ENCODE assay signal across 25 mouse cellular contexts in genomic region chr17:64573981-64574380, GRCm38 (mm10).
"Had no signal": no experiment of that assay in that cellular context is flagged by ENCODE, and none has a peak within 500 bp of the region (broad histone marks: within the 10 kb centered on the region; RNA-seq: fewer than 3 reads in every experiment).

No protein-coding gene starts in this region.

- ATAC-seq: hindbrain, postnatal 0 days; intestine, embryonic 16.5 days; liver, embryonic 12.5 days had no signal

- H3K4me3 ChIP-seq: gastrocnemius, adult 2 months; heart, embryonic 10.5 days; heart, embryonic 12.5 days; hindbrain, embryonic 13.5 days; hindbrain, embryonic 15.5 days; kidney, embryonic 15.5 days; limb, embryonic 13.5 days; limb, embryonic 15.5 days; liver, embryonic 12.5 days had no signal

- DNase-seq: gastrocnemius, adult 2 months; gastrocnemius, postnatal 10 days; gastrocnemius, postnatal 36 days; heart, adult 18-20 months; heart, postnatal 14 days; heart, postnatal 36 days; kidney, adult 11 months; kidney, adult 2 months; kidney, adult 9 months; kidney, postnatal 14 days; kidney, postnatal 36 days; layer of hippocampus, postnatal 36 days; left cerebral cortex, postnatal 4 days had no signal

- H3K27me3 ChIP-seq: heart, embryonic 12.5 days; hindbrain, embryonic 13.5 days; hindbrain, embryonic 15.5 days; kidney, embryonic 15.5 days; limb, embryonic 13.5 days; limb, embryonic 15.5 days had no signal

- H3K9ac ChIP-seq: heart, embryonic 12.5 days; hindbrain, embryonic 13.5 days; hindbrain, embryonic 15.5 days; kidney, embryonic 15.5 days; limb, embryonic 13.5 days; limb, embryonic 15.5 days; liver, embryonic 12.5 days; liver, embryonic 14.5 days had no signal

- H3K27ac ChIP-seq: gastrocnemius, adult 2 months; heart, embryonic 10.5 days; hindbrain, embryonic 13.5 days; hindbrain, embryonic 15.5 days; hindbrain, postnatal 0 days; kidney, embryonic 15.5 days; kidney, postnatal 0 days; limb, embryonic 13.5 days; limb, embryonic 15.5 days; liver, embryonic 12.5 days; liver, embryonic 14.5 days had no signal

- H3K4me2 ChIP-seq: heart, embryonic 12.5 days; hindbrain, embryonic 13.5 days; hindbrain, embryonic 15.5 days; kidney, embryonic 15.5 days; limb, embryonic 13.5 days; limb, embryonic 15.5 days; liver, embryonic 12.5 days had no signal

- H3K36me3 ChIP-seq: heart, embryonic 10.5 days; heart, embryonic 12.5 days; hindbrain, embryonic 13.5 days; hindbrain, embryonic 15.5 days; kidney, embryonic 15.5 days; limb, embryonic 13.5 days; limb, embryonic 15.5 days; liver, embryonic 12.5 days had no signal

- H3K4me1 ChIP-seq: heart, embryonic 12.5 days; hindbrain, embryonic 15.5 days; limb, embryonic 13.5 days; limb, embryonic 15.5 days had no signal

- H3K9me3 ChIP-seq: hindbrain, embryonic 13.5 days; kidney, embryonic 15.5 days; limb, embryonic 15.5 days had no signal
